Mouse (Mus musculus) gastrocnemius, adult 8-10 months (tissue): ENCODE results near the gene Tmem199. TPM values are rescaled to one million over a fixed set of nuclear protein-coding genes. Genes with fewer than 3 reads are reported as not detected.
"Not testable (repeated sequence)": the region's sequence is repeated elsewhere in the genome, so short reads cannot be mapped to it uniquely, and the experiment has no call there.

Source experiments
- DNase-seq, 2 experiments: peaks; one replicate each; pipeline ENCODE4 v3.0.0; 2022; ENCODE audit warnings: low spot score in 2 of 2
- total RNA-seq, 4 experiments: library from RNA; stranded (reverse); gene quantifications; 2 replicates each; pipeline ENCODE4 v1.2.4; 2022

The Tmem199 gene
- 10 to 100 TPM; 11.0 to 16.0 (median 14.4) TPM for total RNA-seq

- peak; percentile 78 to 86 for DNase-seq
Measured at GRCm38 (mm10) chr11:78512025-78512957, at the start of gene Tmem199, which contains the start of gene Poldip2. Tmem199 (minus strand) TSS chr11:78512172. Poldip2 (plus strand) TSS chr11:78512193.

- peak in 1 of 2 experiments; percentile 7 for DNase-seq
Measured at GRCm38 (mm10) chr11:78560447-78560846, 48.5 kb upstream of the Tmem199 start.

GRCm38 (mm10) chr11:78557241-78557640 is 45.3 kb upstream of the Tmem199 start:
- no peak for DNase-seq

GRCm38 (mm10) chr11:78556070-78556469 is 44.1 kb upstream of the Tmem199 start:
- no peak for DNase-seq

- DNase-seq: no peak
Measured at GRCm38 (mm10) chr11:78555623-78556022, 43.7 kb upstream of the Tmem199 start.

GRCm38 (mm10) chr11:78551059-78551398 is 39.1 kb upstream of the Tmem199 start:
- no peak for DNase-seq

- DNase-seq: peak; percentile 94 to 95
Measured at GRCm38 (mm10) chr11:78550168-78551058, 38.4 kb upstream of the Tmem199 start, which contains the start of gene Tmem97. Tmem97 (minus strand) TSS chr11:78550777.

- DNase-seq: no peak
Measured at GRCm38 (mm10) chr11:78549491-78549987, 37.6 kb upstream of the Tmem199 start.

GRCm38 (mm10) chr11:78547718-78548460 is 35.9 kb upstream of the Tmem199 start:
- DNase-seq: no peak

- no peak for DNase-seq
Measured at GRCm38 (mm10) chr11:78545181-78545580, 33.2 kb upstream of the Tmem199 start.

- DNase-seq: no peak
Measured at GRCm38 (mm10) chr11:78544449-78545111, 32.6 kb upstream of the Tmem199 start.

- DNase-seq: no peak
Measured at GRCm38 (mm10) chr11:78540358-78540757, 28.4 kb upstream of the Tmem199 start.

GRCm38 (mm10) chr11:78536690-78537084 is 24.7 kb upstream of the Tmem199 start:
- no peak for DNase-seq

- DNase-seq: peak; percentile 94 to 97
Measured at GRCm38 (mm10) chr11:78536080-78536689, 24.2 kb upstream of the Tmem199 start, which contains the start of the genes Tnfaip1 and Ift20. Tnfaip1 (minus strand) TSS chr11:78536332. Ift20 (plus strand) TSS chr11:78536361.

GRCm38 (mm10) chr11:78535376-78536079 is 23.6 kb upstream of the Tmem199 start:
- DNase-seq: no peak

- DNase-seq: no peak
Measured at GRCm38 (mm10) chr11:78534516-78534915, 22.5 kb upstream of the Tmem199 start.

- not testable (repeated sequence) for DNase-seq
Measured at GRCm38 (mm10) chr11:78531515-78531914, 19.5 kb upstream of the Tmem199 start.

- no peak for DNase-seq
Measured at GRCm38 (mm10) chr11:78531046-78531445, 19.1 kb upstream of the Tmem199 start.

- DNase-seq: no peak
Measured at GRCm38 (mm10) chr11:78530001-78530400, 18.0 kb upstream of the Tmem199 start.
